Mouse (Mus musculus): ENCODE measurements around the gene Emilin1. TPM values are rescaled to one million over a fixed set of nuclear protein-coding genes. Genes with fewer than 3 reads are reported as not detected.

Gene Emilin1
- total and polyA plus RNA-seq, 3 experiments, result 0.11 to 0.63 (median 0.34) TPM

Other genes starting within 250 kb of the Emilin1 start
- 89.4 and 99.1 TPM in 2 replicates for gene Cenpa, start 246.6 kb upstream of the Emilin1 start, total RNA-seq (2012; rRNA removed)
- gene Cenpa, start 246.6 kb upstream of the Emilin1 start, total RNA-seq (2014; rRNA removed), result 125 and 138 TPM in 2 replicates
- 143 and 163 TPM in 2 replicates for gene Cenpa, start 246.6 kb upstream of the Emilin1 start, polyA plus RNA-seq (2012; ENCODE audit: insufficient read length, low read depth)
- 0.21 TPM in 1 of 2 replicates, not detected in the other for gene Dpysl5, start 201.8 kb upstream of the Emilin1 start, total RNA-seq (2012; rRNA removed)
- gene Dpysl5, start 201.8 kb upstream of the Emilin1 start, total RNA-seq (2014; rRNA removed), result not detected in 2 replicates
- gene Dpysl5, start 201.8 kb upstream of the Emilin1 start, polyA plus RNA-seq (2012; ENCODE audit: insufficient read length, low read depth), result not detected in 2 replicates
- gene Mapre3, start 98.8 kb upstream of the Emilin1 start, total RNA-seq (2012; rRNA removed), result 1.3 and 1.6 TPM in 2 replicates
- 0.28 and 0.30 TPM in 2 replicates for gene Mapre3, start 98.8 kb upstream of the Emilin1 start, total RNA-seq (2014; rRNA removed)
- gene Mapre3, start 98.8 kb upstream of the Emilin1 start, polyA plus RNA-seq (2012; ENCODE audit: insufficient read length, low read depth), result 1.5 and 2.3 TPM in 2 replicates
- 31.9 and 36.7 TPM in 2 replicates for gene Tmem214, start 45.4 kb upstream of the Emilin1 start, total RNA-seq (2012; rRNA removed)
- gene Tmem214, start 45.4 kb upstream of the Emilin1 start, total RNA-seq (2014; rRNA removed), result 25.2 and 28.3 TPM in 2 replicates
- 28.0 and 35.3 TPM in 2 replicates for gene Tmem214, start 45.4 kb upstream of the Emilin1 start, polyA plus RNA-seq (2012; ENCODE audit: insufficient read length, low read depth)
- 8.0 and 9.3 TPM in 2 replicates for gene Agbl5, start 24.7 kb upstream of the Emilin1 start, total RNA-seq (2012; rRNA removed)
- 3.5 and 4.1 TPM in 2 replicates for gene Agbl5, start 24.7 kb upstream of the Emilin1 start, total RNA-seq (2014; rRNA removed)
- gene Agbl5, start 24.7 kb upstream of the Emilin1 start, polyA plus RNA-seq (2012; ENCODE audit: insufficient read length, low read depth), result 8.4 and 11.6 TPM in 2 replicates
- 181 and 244 TPM in 2 replicates for gene Ost4, start 5.6 kb upstream of the Emilin1 start, total RNA-seq (2012; rRNA removed)
- 221 and 263 TPM in 2 replicates for gene Ost4, start 5.6 kb upstream of the Emilin1 start, total RNA-seq (2014; rRNA removed)
- gene Ost4, start 5.6 kb upstream of the Emilin1 start, polyA plus RNA-seq (2012; ENCODE audit: insufficient read length, low read depth), result 312 and 330 TPM in 2 replicates
- 3.7 and 5.7 TPM in 2 replicates for gene Khk, start 8.0 kb downstream of the Emilin1 start, total RNA-seq (2012; rRNA removed)
- 1.9 and 2.5 TPM in 2 replicates for gene Khk, start 8.0 kb downstream of the Emilin1 start, total RNA-seq (2014; rRNA removed)
- gene Khk, start 8.0 kb downstream of the Emilin1 start, polyA plus RNA-seq (2012; ENCODE audit: insufficient read length, low read depth), result 2.9 and 3.7 TPM in 2 replicates
- gene Cgref1, start 32.2 kb downstream of the Emilin1 start, total RNA-seq (2012; rRNA removed), result not detected in 2 replicates
- not detected in 2 replicates for gene Cgref1, start 32.2 kb downstream of the Emilin1 start, total RNA-seq (2014; rRNA removed)
- not detected in 2 replicates for gene Cgref1, start 32.2 kb downstream of the Emilin1 start, polyA plus RNA-seq (2012; ENCODE audit: insufficient read length, low read depth)
- gene Preb, start 47.0 kb downstream of the Emilin1 start, total RNA-seq (2012; rRNA removed), result 96.5 and 99.8 TPM in 2 replicates
- gene Preb, start 47.0 kb downstream of the Emilin1 start, total RNA-seq (2014; rRNA removed), result 70.9 and 87.3 TPM in 2 replicates
- 143 and 145 TPM in 2 replicates for gene Preb, start 47.0 kb downstream of the Emilin1 start, polyA plus RNA-seq (2012; ENCODE audit: insufficient read length, low read depth)
- gene Tcf23, start 55.3 kb downstream of the Emilin1 start, total RNA-seq (2012; rRNA removed), result not detected in 2 replicates
- gene Tcf23, start 55.3 kb downstream of the Emilin1 start, total RNA-seq (2014; rRNA removed), result not detected in 2 replicates
- gene Tcf23, start 55.3 kb downstream of the Emilin1 start, polyA plus RNA-seq (2012; ENCODE audit: insufficient read length, low read depth), result not detected in 2 replicates
- 48.8 and 58.0 TPM in 2 replicates for gene Atraid, start 134.9 kb downstream of the Emilin1 start, total RNA-seq (2012; rRNA removed)
- 88.7 TPM in 2 replicates for gene Atraid, start 134.9 kb downstream of the Emilin1 start, total RNA-seq (2014; rRNA removed)
- 52.7 and 60.1 TPM in 2 replicates for gene Atraid, start 134.9 kb downstream of the Emilin1 start, polyA plus RNA-seq (2012; ENCODE audit: insufficient read length, low read depth)
- gene Slc5a6, start 135.5 kb downstream of the Emilin1 start, total RNA-seq (2012; rRNA removed), result 10.9 and 15.4 TPM in 2 replicates
- gene Slc5a6, start 135.5 kb downstream of the Emilin1 start, total RNA-seq (2014; rRNA removed), result 8.9 and 9.0 TPM in 2 replicates
- gene Slc5a6, start 135.5 kb downstream of the Emilin1 start, polyA plus RNA-seq (2012; ENCODE audit: insufficient read length, low read depth), result 17.1 and 18.6 TPM in 2 replicates
- 106 and 135 TPM in 2 replicates for gene Cad, start 141.4 kb downstream of the Emilin1 start, total RNA-seq (2012; rRNA removed)
- gene Cad, start 141.4 kb downstream of the Emilin1 start, total RNA-seq (2014; rRNA removed), result 43.1 and 44.3 TPM in 2 replicates
- gene Cad, start 141.4 kb downstream of the Emilin1 start, polyA plus RNA-seq (2012; ENCODE audit: insufficient read length, low read depth), result 108 and 123 TPM in 2 replicates
- not detected in 2 replicates for gene Dnajc5g, start 192.9 kb downstream of the Emilin1 start, total RNA-seq (2012; rRNA removed)
- gene Dnajc5g, start 192.9 kb downstream of the Emilin1 start, total RNA-seq (2014; rRNA removed), result not detected in 2 replicates
- gene Dnajc5g, start 192.9 kb downstream of the Emilin1 start, polyA plus RNA-seq (2012; ENCODE audit: insufficient read length, low read depth), result not detected in 2 replicates
- gene Slc30a3, start 194.8 kb downstream of the Emilin1 start, total RNA-seq (2012; rRNA removed), result not detected in 2 replicates
- not detected in 2 replicates for gene Slc30a3, start 194.8 kb downstream of the Emilin1 start, total RNA-seq (2014; rRNA removed)
- not detected in 2 replicates for gene Slc30a3, start 194.8 kb downstream of the Emilin1 start, polyA plus RNA-seq (2012; ENCODE audit: insufficient read length, low read depth)
- gene Trim54, start 203.3 kb downstream of the Emilin1 start, total RNA-seq (2012; rRNA removed), result not detected in 2 replicates
- gene Trim54, start 203.3 kb downstream of the Emilin1 start, total RNA-seq (2014; rRNA removed), result not detected in 2 replicates
- not detected in 2 replicates for gene Trim54, start 203.3 kb downstream of the Emilin1 start, polyA plus RNA-seq (2012; ENCODE audit: insufficient read length, low read depth)
- gene Ucn, start 225.4 kb downstream of the Emilin1 start, total RNA-seq (2012; rRNA removed), result not detected in 2 replicates
- gene Ucn, start 225.4 kb downstream of the Emilin1 start, total RNA-seq (2014; rRNA removed), result not detected in 2 replicates
- gene Ucn, start 225.4 kb downstream of the Emilin1 start, polyA plus RNA-seq (2012; ENCODE audit: insufficient read length, low read depth), result not detected in 2 replicates
- gene Mpv17, start 240.8 kb downstream of the Emilin1 start, total RNA-seq (2012; rRNA removed), result 24.0 and 30.3 TPM in 2 replicates
- 37.6 and 39.7 TPM in 2 replicates for gene Mpv17, start 240.8 kb downstream of the Emilin1 start, total RNA-seq (2014; rRNA removed)
- gene Mpv17, start 240.8 kb downstream of the Emilin1 start, polyA plus RNA-seq (2012; ENCODE audit: insufficient read length, low read depth), result 32.8 and 40.4 TPM in 2 replicates

All from CH12.LX (cell line).